Mouse (Mus musculus) left cerebral cortex, postnatal 10 days (tissue): ENCODE results near the gene Foxn3. TPM values are rescaled to one million over a fixed set of nuclear protein-coding genes. Genes with fewer than 3 reads are reported as not detected.
A peak's percentile ranks its signal among the peaks of the same experiment; 100 is the strongest.
"Not testable (repeated sequence)": the region's sequence is repeated elsewhere in the genome, so short reads cannot be mapped to it uniquely, and the experiment has no call there.

Experiments
- DNase-seq, 2 experiments: peaks; one replicate each; pipeline ENCODE4 v3.0.0; 2021 to 2022; ENCODE audit warnings: low spot score in 2 of 2, mixed read lengths in 1 of 2; ENCODE audit errors: extremely low spot score in 1 of 2
- intact Hi-C: fragments of 180-260 bp; cut with DNase I; formaldehyde crosslinking; loops from one replicate; pipeline ENCODE4 v1.15.1; 2025
- total RNA-seq, 2 experiments: library from RNA; stranded (reverse); gene quantifications; 2 replicates each; pipeline ENCODE4 v1.2.3; 2021

The Foxn3 gene
- total RNA-seq, 2 experiments from 2014 or later = 50.7 to 65.1 TPM

DNA sequence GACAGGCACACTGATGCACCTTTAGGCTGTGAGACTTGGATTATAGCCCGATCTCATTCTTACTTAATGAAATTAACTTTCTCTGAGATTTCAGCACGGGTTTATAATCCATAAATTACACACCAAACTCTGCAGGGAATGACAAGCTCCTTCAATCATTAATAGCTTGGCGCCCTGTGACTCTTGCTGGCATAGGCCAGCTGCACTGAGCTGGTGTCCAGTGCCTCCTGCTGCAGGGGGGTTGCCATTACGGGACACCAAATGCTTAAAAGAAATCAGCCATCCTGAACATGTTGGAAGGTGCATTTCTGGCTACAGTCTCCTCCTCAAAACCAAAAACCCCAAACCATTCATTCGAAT lies 364.3 kb downstream of the Foxn3 start:
- no peak for DNase-seq
- intact Hi-C loops = no loop called here

DNA sequence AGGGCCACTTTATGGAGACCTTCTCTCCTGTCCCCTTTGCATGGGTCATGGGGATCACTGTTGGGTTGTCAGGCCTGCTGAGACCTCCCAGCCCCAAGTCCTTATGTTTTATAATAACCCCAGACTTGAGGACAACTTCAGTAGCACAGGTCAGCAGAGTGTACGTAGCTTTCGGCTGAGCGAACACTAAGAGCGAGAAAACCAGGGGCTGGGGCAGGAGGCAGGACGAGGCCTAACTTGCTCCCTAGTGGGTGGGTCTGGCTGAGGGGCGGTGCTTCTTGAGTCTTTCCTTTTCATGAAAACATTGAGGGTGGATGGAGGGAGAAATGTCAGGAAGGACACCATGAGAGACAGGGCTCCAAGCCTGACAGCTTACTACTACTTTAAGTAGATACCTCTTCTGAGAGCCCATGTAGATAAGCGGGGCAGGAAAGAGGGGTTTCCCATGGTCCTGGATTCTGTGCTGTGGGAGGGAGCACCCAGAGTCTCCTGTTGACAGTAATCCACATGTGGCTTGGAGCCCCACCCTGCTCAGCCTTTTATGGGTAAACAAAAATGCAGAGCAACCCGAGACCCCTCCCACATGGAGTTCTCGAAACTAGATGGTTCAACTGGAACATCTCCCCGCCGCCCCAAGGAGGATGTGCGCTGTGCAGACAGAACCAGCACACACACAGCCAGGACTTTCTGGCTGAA lies 364.8 kb downstream of the Foxn3 start:
- intact Hi-C loops = no loop called here
- no peak for DNase-seq

DNA sequence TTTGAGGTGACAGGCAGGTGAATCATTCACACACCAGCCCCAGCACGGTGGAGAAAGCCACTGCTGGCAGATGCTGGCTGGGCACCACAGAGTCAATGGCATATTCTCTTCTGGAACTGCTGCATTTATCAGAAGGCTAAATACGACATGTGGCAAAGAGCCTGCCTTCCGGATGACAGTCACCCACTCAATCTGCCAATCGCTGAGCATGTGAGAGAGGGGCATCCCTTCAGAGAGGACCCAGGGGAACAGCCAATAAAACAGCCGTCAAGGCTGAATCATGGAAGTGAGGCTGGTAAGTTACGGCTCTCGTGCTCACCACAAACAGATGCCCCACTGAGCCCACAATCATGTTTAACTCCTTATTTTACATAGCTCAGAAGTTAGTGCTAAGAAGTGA lies 366.4 kb downstream of the Foxn3 start:
- DNase-seq = no peak
- intact Hi-C loops = no loop called here

DNA sequence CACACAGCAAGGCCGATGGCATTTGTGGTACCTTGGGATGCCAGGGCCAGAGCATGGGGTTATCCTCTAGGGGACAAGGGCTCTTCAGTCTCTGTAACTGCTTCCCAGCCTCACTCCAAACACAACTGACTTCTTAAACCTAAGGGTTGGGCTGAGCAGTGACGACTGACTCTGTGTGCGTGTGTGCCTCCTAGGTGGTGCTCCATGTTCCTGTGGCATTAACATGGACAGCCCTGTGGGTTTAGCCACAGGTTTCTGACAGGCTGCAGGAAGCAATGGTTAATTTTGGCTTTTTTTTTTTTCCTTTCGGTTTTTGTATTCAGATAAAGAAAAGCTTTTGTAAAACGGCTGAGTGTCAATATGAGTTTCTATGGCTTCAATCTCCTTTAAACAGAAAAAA lies 367.7 kb downstream of the Foxn3 start:
- intact Hi-C loops = no loop called here
- no peak for DNase-seq

DNA sequence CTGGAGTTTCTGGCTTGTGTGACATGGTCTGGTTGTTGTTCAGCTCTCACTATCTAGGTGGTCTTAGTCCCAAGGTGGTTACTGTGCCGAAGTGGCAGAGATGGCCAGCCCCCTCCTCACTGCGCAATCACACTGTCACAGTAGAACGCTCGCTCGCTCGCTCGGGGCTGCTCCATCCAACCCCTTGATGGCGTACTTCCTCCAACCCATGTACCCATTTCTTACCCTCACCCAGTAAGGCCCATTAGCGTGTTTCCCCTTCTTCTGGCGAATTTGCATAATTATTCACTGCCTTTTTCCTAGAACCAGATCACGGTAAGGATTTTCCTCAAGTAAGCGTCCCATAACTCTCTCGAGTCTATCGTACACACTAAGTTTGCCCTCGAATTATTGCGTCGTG lies 369.3 kb downstream of the Foxn3 start:
- intact Hi-C loops, DNase-seq: not testable (repeated sequence)

DNA sequence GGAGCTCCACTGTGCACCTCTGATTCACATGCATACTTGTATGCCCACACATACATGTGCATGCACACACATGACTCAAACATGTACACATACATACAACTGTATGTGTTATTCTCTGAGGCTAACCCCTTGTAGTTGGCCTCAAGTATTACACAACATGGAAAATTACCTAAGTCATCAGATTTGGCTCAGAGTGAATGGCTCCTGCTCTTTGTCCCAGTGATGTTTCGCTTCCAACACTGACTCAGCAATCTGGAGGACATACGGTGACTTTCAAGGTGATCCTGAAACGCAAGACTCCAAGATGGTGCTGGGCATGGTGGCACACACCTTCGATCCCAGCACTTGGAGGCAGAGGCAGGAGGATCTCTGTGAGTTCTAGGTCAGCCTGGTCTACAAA lies 375.7 kb downstream of the Foxn3 start:
- intact Hi-C loops = no loop called here
- no peak for DNase-seq

DNA sequence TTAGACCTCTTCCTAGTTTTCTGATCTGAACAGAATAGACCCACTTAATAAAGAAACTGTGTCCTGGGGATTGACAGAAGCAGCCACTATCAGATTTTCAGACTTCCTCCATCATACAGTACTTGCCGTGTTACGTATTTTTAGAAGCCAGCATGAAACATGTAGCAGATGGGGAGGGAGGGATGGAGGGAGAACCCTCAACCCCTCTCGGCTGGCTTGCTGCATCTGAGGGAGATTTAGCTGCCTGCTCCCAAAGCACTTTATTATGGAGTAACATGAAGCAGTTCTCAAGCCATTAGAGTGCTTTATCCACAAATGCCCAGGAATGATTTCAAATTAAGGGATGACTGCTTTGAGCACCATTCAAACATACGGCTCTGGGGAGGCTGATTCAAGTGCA lies 377.1 kb downstream of the Foxn3 start:
- no peak for DNase-seq
- intact Hi-C loops = no loop called here

DNA sequence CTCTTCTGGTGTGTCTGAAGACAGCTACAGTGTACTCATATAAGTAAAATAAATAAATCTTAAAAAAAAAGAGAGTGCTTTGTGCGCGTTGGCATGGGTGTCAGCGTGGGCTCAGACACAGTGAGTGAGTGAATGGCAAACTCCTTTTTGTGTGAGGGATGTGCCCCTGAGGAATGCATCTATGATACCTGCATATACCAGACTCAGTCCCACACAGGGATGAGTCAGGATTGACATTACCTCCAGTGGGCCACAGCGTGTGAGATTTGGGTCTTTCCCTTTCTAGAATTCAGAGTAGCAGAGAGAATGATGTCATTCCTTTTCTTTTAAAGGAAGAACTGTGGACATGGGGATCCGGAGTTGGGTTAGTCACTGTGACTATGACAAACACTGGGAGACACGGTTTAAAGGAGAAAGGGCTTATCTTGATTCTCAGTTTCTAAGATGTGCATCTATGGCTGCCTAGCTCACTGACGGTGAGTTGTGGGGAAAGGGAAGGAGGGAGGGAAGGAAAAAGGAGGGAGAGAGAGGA lies 380.1 kb downstream of the Foxn3 start:
- DNase-seq = no peak

DNA sequence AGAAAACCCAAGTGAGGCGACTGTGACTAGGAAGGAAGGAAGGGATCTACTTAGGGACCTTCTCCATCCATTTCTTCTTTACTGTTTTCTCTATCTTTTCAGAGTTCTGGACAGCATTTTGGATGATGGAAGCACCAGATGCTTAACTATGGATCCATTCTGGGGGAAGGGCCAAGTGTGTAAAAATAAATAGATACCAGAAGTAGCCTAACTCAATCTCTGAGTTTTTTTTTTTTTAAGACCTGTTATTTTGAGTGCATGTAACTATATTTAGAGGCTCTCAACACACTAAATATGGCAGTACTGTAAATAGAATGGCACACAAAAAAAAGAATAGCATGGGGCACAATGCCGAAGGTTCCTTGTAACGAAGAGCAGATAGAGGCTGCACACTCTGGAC lies 381.0 kb downstream of the Foxn3 start:
- DNase-seq = peak in 1 of 2 experiments; percentile 48
- intact Hi-C loops = no loop called here

More for the DNA sequence above, 380.1 kb downstream of the Foxn3 start:
- intact Hi-C loops = no loop called here

DNA sequence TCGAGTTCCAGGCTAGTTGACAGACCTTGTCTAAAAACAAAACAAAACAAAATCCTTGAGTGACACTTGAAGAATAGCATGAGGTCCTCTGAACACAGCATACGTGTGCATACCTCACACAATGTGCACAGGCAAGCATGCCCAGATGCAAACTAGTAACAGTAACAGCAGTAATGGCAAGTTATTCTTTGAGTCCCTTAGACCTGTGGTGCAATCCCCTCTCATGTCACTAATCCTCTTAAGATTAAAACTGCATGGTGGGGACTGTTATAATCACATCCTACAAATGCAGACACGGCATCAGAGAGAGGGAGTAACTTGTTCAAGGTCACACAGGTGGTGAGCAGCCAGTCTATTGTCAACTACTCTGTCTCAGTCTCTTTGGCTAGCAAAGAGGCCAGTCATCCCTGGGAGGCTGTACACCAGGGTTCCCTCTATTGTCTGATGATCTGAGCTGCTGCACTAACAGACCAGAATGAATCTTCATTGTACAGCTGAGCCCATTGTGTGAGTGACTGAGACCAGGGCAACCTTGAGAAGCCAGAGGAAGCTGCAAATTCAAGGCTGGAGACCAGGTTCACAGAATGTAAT lies 383.1 kb downstream of the Foxn3 start:
- DNase-seq = no peak
- intact Hi-C loops = no loop called here

DNA sequence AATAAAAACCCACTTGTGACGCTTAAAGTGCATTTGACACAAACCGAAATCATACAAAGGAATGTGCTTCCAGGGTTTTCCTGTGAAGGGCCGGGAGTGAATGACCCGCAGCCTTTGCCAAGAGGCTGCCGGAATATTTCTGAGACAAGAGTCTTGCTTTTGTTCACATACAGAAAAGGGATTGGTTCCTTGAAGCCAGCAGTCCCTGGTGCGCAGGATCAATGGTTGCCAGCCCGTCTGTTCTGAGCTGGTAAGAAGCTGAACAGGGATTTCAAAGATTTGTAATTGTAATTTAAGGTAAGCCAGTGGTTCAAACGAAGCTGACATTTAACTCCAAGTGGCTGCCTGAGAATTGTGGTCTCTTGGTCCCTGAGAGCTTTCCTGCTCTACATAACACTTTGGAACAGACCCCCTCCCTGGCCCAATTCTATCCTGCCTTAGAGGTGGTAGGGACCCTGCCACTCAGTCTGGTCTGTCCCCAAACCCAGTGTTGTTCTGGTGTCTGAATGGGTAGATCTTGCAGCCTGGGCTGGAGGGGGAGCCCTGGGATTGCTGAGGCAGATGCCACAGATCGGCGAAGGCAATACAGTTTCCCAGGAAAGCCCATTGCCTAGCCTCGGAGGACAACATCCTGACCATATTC lies 388.3 kb downstream of the Foxn3 start:
- intact Hi-C loops = no loop called here
- DNase-seq = no peak

DNA sequence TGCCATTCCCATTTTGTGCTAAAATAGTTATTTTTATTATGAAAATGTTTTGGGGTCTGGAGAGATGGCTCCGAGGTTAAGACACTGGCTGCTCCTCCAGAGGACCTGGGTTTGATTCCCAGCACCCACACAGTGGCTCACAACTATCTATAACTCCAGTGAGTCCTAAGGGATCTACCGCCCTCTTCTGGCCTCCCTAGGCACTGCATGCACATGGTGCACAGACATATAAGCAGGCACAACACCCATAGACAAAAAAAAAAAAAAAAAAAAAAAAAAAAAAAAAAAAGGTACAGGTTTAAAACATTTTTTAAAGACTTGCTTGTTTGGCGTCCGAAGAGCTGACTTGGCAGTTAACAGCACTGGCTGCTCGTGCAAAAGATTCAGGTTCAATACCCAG lies 391.2 kb downstream of the Foxn3 start:
- intact Hi-C loops = no loop called here
- DNase-seq = peak in 1 of 2 experiments; percentile 24

DNA sequence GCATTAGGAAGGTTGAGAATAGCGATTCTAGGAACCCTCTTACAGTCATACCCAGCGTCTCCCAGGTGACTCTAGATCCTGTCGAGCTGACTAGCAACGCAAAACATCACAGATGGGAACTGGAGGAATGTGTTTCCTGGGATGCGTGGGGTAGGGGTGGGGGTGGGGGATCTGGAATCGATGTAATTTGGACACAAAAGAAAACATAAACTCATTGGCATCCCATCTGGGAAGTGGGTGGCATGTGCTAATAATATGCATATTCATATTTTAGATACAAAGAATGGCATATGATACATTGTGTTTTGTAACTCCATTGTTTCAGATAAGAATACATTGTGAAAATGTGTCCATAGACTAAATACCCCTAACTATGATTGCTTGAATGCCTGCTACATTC lies 393.5 kb downstream of the Foxn3 start:
- intact Hi-C loops = no loop called here
- no peak for DNase-seq

DNA sequence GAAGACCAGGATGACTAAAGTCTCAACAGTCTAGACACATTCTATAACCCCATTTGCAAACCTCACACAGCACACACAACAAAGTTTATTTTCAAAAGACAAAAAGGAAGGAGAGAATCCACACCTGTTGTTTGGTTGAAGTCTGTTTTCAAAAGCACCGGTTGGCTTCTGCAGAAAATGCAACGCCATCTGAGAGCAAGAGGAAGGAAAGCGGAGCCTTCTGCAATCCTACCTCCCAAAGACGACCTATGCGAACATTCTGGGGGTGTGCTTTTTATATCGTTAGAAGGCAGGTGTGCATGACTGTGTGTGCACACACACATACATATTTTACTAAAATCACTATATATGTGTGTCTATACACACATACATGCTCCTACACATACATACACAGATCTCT lies 397.3 kb downstream of the Foxn3 start:
- intact Hi-C loops = no loop called here

DNA sequence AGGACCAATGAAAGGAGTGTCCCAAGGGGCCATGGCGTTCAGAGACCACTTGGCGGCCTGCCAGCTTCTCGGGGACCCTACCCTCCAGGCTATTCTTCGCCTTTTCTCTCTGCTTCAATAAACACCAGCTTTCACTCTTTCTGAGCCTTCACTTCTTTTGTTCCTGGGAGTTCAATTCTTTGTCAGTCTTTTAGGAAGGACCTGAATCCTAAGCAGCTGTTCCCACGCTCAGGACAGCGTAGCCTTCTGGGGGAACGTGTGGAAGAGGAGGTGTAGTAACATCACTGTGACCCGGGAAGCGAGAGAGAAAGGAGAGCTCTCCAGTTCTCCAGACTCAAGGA lies 400.1 kb downstream of the Foxn3 start:
- DNase-seq = peak in 1 of 2 experiments; percentile 45
- intact Hi-C loops = no loop called here

More for the DNA sequence above, 397.3 kb downstream of the Foxn3 start:
- DNase-seq = no peak

DNA sequence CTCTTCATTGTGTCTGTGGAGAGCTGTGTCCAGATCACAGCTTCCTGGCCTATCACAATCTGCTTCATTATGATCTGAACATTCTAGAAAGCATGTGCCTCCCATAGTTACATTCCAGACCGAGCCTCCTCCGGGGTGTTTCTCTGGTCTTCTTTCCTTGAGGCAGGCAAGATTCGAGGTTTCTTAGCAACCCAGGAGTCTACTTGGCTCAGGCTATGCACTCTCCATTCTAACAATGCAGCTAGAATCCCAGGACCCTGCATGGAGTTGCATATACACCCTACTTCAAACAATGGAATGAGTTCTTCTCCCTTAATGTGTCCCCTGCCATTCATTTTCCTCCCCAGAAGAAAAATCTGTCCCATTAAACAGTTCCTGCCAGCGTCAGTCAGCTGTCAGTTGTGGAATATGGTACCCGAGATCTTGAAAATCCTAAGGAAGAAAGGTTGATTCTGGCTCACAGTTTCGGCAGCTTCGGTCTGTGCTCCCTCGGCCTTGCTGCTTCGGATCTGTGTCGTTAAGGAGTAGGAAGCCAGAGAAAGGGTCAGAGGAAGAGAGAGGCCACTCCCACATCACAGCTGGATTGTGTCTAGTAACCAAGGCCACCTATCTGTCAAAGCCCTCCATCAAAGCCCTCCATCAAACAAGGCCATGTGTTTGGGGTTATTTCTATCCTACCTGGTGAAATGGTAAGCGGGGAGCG lies 400.6 kb downstream of the Foxn3 start:
- intact Hi-C loops = no loop called here

DNA sequence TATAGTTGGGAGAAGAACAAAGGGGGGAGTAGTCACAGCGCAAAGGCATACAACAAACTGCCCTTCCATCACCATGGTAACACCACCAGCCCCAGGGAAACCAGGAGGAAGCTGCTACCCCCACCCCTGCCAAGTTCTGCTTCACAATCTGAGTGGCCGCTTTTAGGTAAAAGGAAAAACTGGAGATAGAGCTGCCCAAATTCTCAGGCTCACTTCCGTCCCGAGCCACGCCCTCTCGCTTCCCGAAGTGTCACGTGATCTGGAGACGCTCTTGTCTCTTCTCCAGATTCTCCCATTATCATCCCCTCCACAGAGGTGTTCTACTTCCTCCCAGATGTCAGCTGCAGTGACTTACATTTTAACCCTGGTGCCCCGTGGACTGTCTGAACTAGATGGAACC lies 401.2 kb downstream of the Foxn3 start:
- peak in 1 of 2 experiments; percentile 64 for DNase-seq

More for the DNA sequence above, 400.6 kb downstream of the Foxn3 start:
- no peak for DNase-seq

DNA sequence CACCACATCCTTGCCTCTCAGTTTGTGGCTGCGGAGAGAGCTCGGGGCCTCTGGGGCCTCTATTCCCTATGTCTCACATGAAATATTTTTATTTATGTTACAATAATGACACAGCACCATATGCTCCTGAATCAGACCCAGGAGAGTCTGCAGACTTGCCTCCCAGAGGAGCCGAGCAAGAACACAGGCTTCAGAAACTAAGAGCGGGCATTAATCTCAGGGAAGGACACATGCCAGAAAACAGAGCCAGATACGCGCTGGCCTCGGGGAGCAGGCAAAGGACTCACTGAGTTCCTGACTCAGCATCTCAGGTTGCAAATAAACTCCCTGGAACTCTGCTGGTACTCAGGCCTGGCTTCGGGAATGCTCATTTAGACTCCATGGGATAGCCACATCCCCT lies 403.3 kb downstream of the Foxn3 start:
- peak in 1 of 2 experiments; percentile 17 for DNase-seq
- intact Hi-C loops = no loop called here

More for the DNA sequence above, 401.2 kb downstream of the Foxn3 start:
- intact Hi-C loops = no loop called here

DNA sequence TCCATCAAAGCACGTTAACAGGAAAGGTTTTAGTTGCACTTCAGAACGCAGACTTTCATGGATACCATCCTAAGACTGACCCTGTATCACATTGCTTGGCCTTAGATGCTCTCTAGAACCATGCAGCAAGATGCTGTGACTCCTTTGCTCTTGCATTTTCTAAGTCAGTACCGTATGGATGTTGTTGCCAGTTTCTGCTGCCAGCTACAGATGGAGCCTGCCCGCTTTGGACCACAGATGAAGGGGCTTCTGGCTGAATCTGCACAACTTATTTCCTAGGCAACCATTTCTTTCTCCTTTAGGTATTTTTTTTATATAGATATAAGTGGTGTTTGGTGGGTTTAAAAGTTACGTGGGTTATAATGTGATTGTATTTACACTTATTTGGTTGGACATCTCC lies 407.5 kb downstream of the Foxn3 start:
- DNase-seq = no peak
- intact Hi-C loops = no loop called here

DNA sequence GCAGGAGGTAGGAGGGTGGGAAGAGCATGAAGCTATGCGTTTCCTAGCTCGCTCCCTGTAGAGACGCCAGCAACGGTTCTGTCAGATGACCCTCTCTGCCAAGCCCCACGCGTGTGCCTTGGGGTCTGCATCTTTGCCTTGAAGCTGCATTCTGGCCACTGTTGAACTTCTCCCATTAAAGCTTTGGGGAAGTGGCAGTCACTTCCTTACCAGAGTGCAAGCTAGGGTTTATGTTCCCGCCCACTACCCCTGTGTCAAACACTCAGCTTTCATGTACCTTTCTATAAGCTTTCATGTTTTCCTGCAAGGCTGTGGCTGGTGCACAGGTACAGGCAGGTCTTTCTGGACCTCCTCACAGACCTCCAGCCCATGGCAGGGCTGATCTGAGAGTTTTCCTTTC lies 409.2 kb downstream of the Foxn3 start:
- intact Hi-C loops = no loop called here

More for the DNA sequence above, 409.2 kb downstream of the Foxn3 start:
- DNase-seq = no peak
